Mouse (Mus musculus): ENCODE measurements at regions not wholly inside any gene's neighbourhood (a gene's known extent, or its start where the extent isn't known, plus 50 kb on each side); places are given as distances from the start of the nearest gene placed in this dataset.

- no peak for TF ChIP-seq CTCF (IDR thresholded peaks at IDR 0.05; ENCODE audit: low read depth)
- WGBS = 54% methylated on average over 17 of the region's 17 CpGs
- H3K4me3 ChIP-seq (ENCODE audit: low read length) = no peak overlapping the region
- H3K4me2 ChIP-seq (ENCODE audit: low read depth, low read length) = no peak overlapping the region
- ATAC-seq (0 out of 2 replicates have a peak, but pooled peaks have one; percentile 64), DNase-seq (ENCODE audit: low spot score) (peak; percentile 10)
- H3K4me1 ChIP-seq (ENCODE audit: insufficient read depth, low read length) = no peaks in the 10 kb centered on the region
- no peak overlapping the region for H3K9ac ChIP-seq (replicated peaks; ENCODE audit: low read length)
- H3K36me3 ChIP-seq (ENCODE audit: insufficient read depth, low read length) = no peaks in the 10 kb centered on the region
- no peaks in the 10 kb centered on the region for H3K27me3 ChIP-seq (ENCODE audit: insufficient read depth, low read length)
- H3K27ac ChIP-seq = no peak overlapping the region
- no peaks in the 10 kb centered on the region for H3K9me3 ChIP-seq (ENCODE audit: low read length)
Measured at GRCm38 (mm10) chr5:147794711-147795532, 65.3 kb upstream of the Pomp start.

GRCm38 (mm10) chr5:147793059-147793458 lies 67.2 kb upstream of the Pomp start:
- no peaks in the 10 kb centered on the region for H3K9me3 ChIP-seq (ENCODE audit: low read length)
- H3K27me3 ChIP-seq (ENCODE audit: insufficient read depth, low read length) = no peaks in the 10 kb centered on the region
- ATAC-seq (no peak), DNase-seq (ENCODE audit: low spot score) (no peak)
- H3K4me3 ChIP-seq (ENCODE audit: low read length) = no peak overlapping the region
- no peak overlapping the region for H3K4me2 ChIP-seq (ENCODE audit: low read depth, low read length)
- TF ChIP-seq CTCF (IDR thresholded peaks at IDR 0.05; ENCODE audit: low read depth) = no peak
- H3K4me1 ChIP-seq (ENCODE audit: insufficient read depth, low read length) = no peaks in the 10 kb centered on the region
- no peak overlapping the region for H3K27ac ChIP-seq
- WGBS = 74% methylated on average over 9 of the region's 9 CpGs
- no peaks in the 10 kb centered on the region for H3K36me3 ChIP-seq (ENCODE audit: insufficient read depth, low read length)
- H3K9ac ChIP-seq (replicated peaks; ENCODE audit: low read length) = no peak overlapping the region

- Histone ChIP-seq H3K36me3 (ENCODE audit: insufficient read depth, low read length) (no peaks in the 10 kb centered on the region), H3K9me3 (ENCODE audit: low read length) (no peaks in the 10 kb centered on the region), H3K27ac (no peak overlapping the region), H3K9ac (replicated peaks; ENCODE audit: low read length) (no peak overlapping the region), H3K4me2 (ENCODE audit: low read depth, low read length) (no peak overlapping the region), H3K4me3 (ENCODE audit: low read length) (no peak overlapping the region), H3K27me3 (ENCODE audit: insufficient read depth, low read length) (no peaks in the 10 kb centered on the region), H3K4me1 (ENCODE audit: insufficient read depth, low read length) (no peaks in the 10 kb centered on the region)
- 64% methylated on average over 4 of the region's 4 CpGs for WGBS
- ATAC-seq (no peak), DNase-seq (ENCODE audit: low spot score) (no peak)
- TF ChIP-seq CTCF (IDR thresholded peaks at IDR 0.05; ENCODE audit: low read depth) = no peak
Measured at GRCm38 (mm10) chr5:147792638-147793037, 66.8 kb upstream of the Flt1 start.

- no peak for DNase-seq (ENCODE audit: low spot score)
- ATAC-seq = no peak
Measured at GRCm38 (mm10) chr5:147791121-147791520, 65.3 kb upstream of the Flt1 start.

GRCm38 (mm10) chr5:147788496-147788895 lies 62.7 kb upstream of the Flt1 start:
- no peaks in the 10 kb centered on the region for H3K4me1 ChIP-seq (ENCODE audit: insufficient read depth, low read length)
- H3K27ac ChIP-seq = no peak overlapping the region
- no peak overlapping the region for H3K9ac ChIP-seq (replicated peaks; ENCODE audit: low read length)
- no peak for TF ChIP-seq CTCF (IDR thresholded peaks at IDR 0.05; ENCODE audit: low read depth)
- DNase-seq (ENCODE audit: low spot score) (no peak), ATAC-seq (no peak)
- H3K36me3 ChIP-seq (ENCODE audit: insufficient read depth, low read length) = no peaks in the 10 kb centered on the region
- H3K27me3 ChIP-seq (ENCODE audit: insufficient read depth, low read length) = no peaks in the 10 kb centered on the region
- H3K4me2 ChIP-seq (ENCODE audit: low read depth, low read length) = no peak overlapping the region
- H3K4me3 ChIP-seq (ENCODE audit: low read length) = no peak overlapping the region
- H3K9me3 ChIP-seq (ENCODE audit: low read length) = no peaks in the 10 kb centered on the region
- 86% methylated on average over 6 of the region's 6 CpGs for WGBS

More at GRCm38 (mm10) chr5:147791121-147791520, 65.3 kb upstream of the Flt1 start:
- Histone ChIP-seq H3K9ac (replicated peaks; ENCODE audit: low read length) (no peak overlapping the region), H3K4me2 (ENCODE audit: low read depth, low read length) (no peak overlapping the region), H3K4me3 (ENCODE audit: low read length) (no peak overlapping the region), H3K9me3 (ENCODE audit: low read length) (no peaks in the 10 kb centered on the region), H3K36me3 (ENCODE audit: insufficient read depth, low read length) (no peaks in the 10 kb centered on the region), H3K27ac (no peak overlapping the region), H3K27me3 (ENCODE audit: insufficient read depth, low read length) (no peaks in the 10 kb centered on the region), H3K4me1 (ENCODE audit: insufficient read depth, low read length) (no peaks in the 10 kb centered on the region)
- peak; percentile 17; the same call in 1 of the 2 replicates for TF ChIP-seq CTCF (IDR thresholded peaks at IDR 0.05; ENCODE audit: low read depth)

- no peaks in the 10 kb centered on the region for H3K36me3 ChIP-seq (ENCODE audit: insufficient read depth, low read length)
- TF ChIP-seq CTCF (IDR thresholded peaks at IDR 0.05; ENCODE audit: low read depth) = no peak
- no peaks in the 10 kb centered on the region for H3K9me3 ChIP-seq (ENCODE audit: low read length)
- no peak overlapping the region for H3K4me3 ChIP-seq (ENCODE audit: low read length)
- no peak for DNase-seq (ENCODE audit: low spot score)
- no peaks in the 10 kb centered on the region for H3K27me3 ChIP-seq (ENCODE audit: insufficient read depth, low read length)
- no peak overlapping the region for H3K9ac ChIP-seq (replicated peaks; ENCODE audit: low read length)
- WGBS = 46% methylated on average over 5 of the region's 5 CpGs
- ATAC-seq = no peak
- H3K4me1 ChIP-seq (ENCODE audit: insufficient read depth, low read length) = peaks cover 4% of the 10 kb centered on the region; the same call in 1 of the 2 replicates
- H3K27ac ChIP-seq = no peak overlapping the region
- H3K4me2 ChIP-seq (ENCODE audit: low read depth, low read length) = no peak overlapping the region
Measured at GRCm38 (mm10) chr5:147786857-147787256, 61.0 kb upstream of the Flt1 start.

GRCm38 (mm10) chr5:147784159-147784558 lies 58.3 kb upstream of the Flt1 start:
- Histone ChIP-seq H3K36me3 (ENCODE audit: insufficient read depth, low read length) (no peaks in the 10 kb centered on the region), H3K9ac (replicated peaks; ENCODE audit: low read length) (no peak overlapping the region), H3K4me2 (ENCODE audit: low read depth, low read length) (no peak overlapping the region), H3K4me3 (ENCODE audit: low read length) (no peak overlapping the region), H3K27ac (no peak overlapping the region), H3K4me1 (ENCODE audit: insufficient read depth, low read length) (peaks cover 4% of the 10 kb centered on the region; the same call in 1 of the 2 replicates), H3K27me3 (ENCODE audit: insufficient read depth, low read length) (no peaks in the 10 kb centered on the region), H3K9me3 (ENCODE audit: low read length) (no peaks in the 10 kb centered on the region)
- no peak for ATAC-seq
- no peak for DNase-seq (ENCODE audit: low spot score)
- TF ChIP-seq CTCF (IDR thresholded peaks at IDR 0.05; ENCODE audit: low read depth) = peak; percentile 9; the same call in 1 of the 2 replicates
- 93% methylated on average over 9 of the region's 9 CpGs for WGBS
